Mouse (Mus musculus): Measurements from ENCODE around the gene Stra6l.
A peak's percentile ranks its signal among the peaks of the same experiment; 100 is the strongest.

Stra6l gene

GRCm38 (mm10) chr4:45869021-45869815 lies 20.8 kb downstream of the Stra6l start:
- Histone ChIP-seq H3K36me3 (ENCODE audit: control insufficient read depth, insufficient read depth, low read length, poor library complexity, severe bottlenecking) (no peaks in the 10 kb centered on the region), H3K27me3 (ENCODE audit: control insufficient read depth, insufficient read depth, low read length, poor library complexity, severe bottlenecking) (no peaks in the 10 kb centered on the region)
- DNase-seq (ENCODE audit: low read depth, low spot score): no peak

DNA sequence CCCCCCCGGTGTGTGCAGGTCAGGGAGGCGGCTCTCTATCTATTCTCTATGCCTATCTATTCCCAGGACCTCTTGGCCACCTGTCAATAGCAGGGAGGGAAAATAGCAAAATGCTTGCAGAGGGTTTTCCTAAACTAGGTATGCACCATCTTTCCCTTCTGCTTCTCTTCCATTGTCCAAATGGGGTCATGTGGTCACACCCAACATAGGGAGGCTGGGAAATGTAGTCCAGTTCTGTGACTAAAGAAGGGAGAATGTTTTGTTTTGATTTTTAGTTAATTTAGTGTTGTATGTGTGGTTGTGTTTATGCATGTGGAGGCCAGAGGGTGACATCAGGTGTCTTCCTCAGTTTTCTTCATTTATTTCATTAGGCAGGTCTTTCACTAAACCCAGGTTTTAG lies 23.7 kb downstream of the Stra6l start:
- no peaks in the 10 kb centered on the region for H3K27me3 ChIP-seq (ENCODE audit: control insufficient read depth, insufficient read depth, low read length, poor library complexity, severe bottlenecking)
- no peak for DNase-seq (ENCODE audit: low read depth, low spot score)
- H3K36me3 ChIP-seq (ENCODE audit: control insufficient read depth, insufficient read depth, low read length, poor library complexity, severe bottlenecking): no peaks in the 10 kb centered on the region

GRCm38 (mm10) chr4:45878929-45879328 lies 30.5 kb downstream of the Stra6l start:
- Histone ChIP-seq H3K27me3 (ENCODE audit: control insufficient read depth, insufficient read depth, low read length, poor library complexity, severe bottlenecking) (no peaks in the 10 kb centered on the region), H3K36me3 (ENCODE audit: control insufficient read depth, insufficient read depth, low read length, poor library complexity, severe bottlenecking) (no peaks in the 10 kb centered on the region)
- DNase-seq (ENCODE audit: low read depth, low spot score): peak; percentile 78

GRCm38 (mm10) chr4:45882521-45882920 lies 34.1 kb downstream of the Stra6l start:
- peak; percentile 48 for DNase-seq (ENCODE audit: low read depth, low spot score)
- Histone ChIP-seq H3K27me3 (ENCODE audit: control insufficient read depth, insufficient read depth, low read length, poor library complexity, severe bottlenecking) (no peaks in the 10 kb centered on the region), H3K36me3 (ENCODE audit: control insufficient read depth, insufficient read depth, low read length, poor library complexity, severe bottlenecking) (no peaks in the 10 kb centered on the region)

GRCm38 (mm10) chr4:45883250-45883649 lies 34.8 kb downstream of the Stra6l start:
- Histone ChIP-seq H3K36me3 (ENCODE audit: control insufficient read depth, insufficient read depth, low read length, poor library complexity, severe bottlenecking) (no peaks in the 10 kb centered on the region), H3K27me3 (ENCODE audit: control insufficient read depth, insufficient read depth, low read length, poor library complexity, severe bottlenecking) (no peaks in the 10 kb centered on the region)
- DNase-seq (ENCODE audit: low read depth, low spot score): peak; percentile 84

GRCm38 (mm10) chr4:45889487-45889886 lies 41.0 kb downstream of the Stra6l start:
- DNase-seq (ENCODE audit: low read depth, low spot score): no peak
- no peaks in the 10 kb centered on the region for H3K36me3 ChIP-seq (ENCODE audit: control insufficient read depth, insufficient read depth, low read length, poor library complexity, severe bottlenecking)
- no peaks in the 10 kb centered on the region for H3K27me3 ChIP-seq (ENCODE audit: control insufficient read depth, insufficient read depth, low read length, poor library complexity, severe bottlenecking)

DNA sequence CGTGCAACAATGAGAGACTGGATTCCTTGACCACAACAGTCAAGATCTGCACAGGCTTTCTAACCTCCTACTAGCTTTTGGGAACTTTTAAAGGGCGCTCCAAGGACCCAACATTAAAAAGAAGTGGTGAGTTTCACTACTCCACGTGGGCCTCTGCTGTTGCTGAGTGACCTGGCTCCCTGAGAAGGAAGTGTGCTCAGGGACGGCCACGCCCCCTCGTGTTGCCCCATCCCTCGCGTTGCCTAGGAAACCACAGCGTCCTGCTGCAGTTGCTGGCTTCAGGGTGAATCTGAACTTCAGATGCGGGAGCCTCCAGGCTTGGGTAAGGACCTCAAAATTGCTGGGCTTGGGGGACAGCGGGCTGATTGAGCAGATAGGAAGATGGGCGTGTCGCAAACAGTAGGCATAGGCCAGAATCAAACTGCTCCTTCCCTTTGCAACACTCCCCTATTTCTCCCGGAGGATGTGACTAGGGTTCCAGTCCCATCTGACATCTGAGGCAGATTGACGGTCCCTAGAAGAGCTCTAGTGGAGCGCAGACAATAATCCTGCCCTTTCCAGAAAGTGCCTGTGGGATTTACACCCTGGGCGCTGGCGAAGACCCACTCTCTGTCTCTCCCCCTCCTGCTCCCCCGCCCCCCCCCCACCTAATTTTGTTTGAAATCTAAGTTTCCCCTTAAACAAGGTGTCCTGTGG lies 41.8 kb downstream of the Stra6l start, which contains the start of gene Ccdc180:
Ccdc180 (plus strand) TSS at position 238 of the 696 bp plus-strand sequence.
- H3K27me3 ChIP-seq (ENCODE audit: control insufficient read depth, insufficient read depth, low read length, poor library complexity, severe bottlenecking): no peaks in the 10 kb centered on the region
- no peaks in the 10 kb centered on the region for H3K36me3 ChIP-seq (ENCODE audit: control insufficient read depth, insufficient read depth, low read length, poor library complexity, severe bottlenecking)
- DNase-seq (ENCODE audit: low read depth, low spot score): peak; percentile 91

DNA sequence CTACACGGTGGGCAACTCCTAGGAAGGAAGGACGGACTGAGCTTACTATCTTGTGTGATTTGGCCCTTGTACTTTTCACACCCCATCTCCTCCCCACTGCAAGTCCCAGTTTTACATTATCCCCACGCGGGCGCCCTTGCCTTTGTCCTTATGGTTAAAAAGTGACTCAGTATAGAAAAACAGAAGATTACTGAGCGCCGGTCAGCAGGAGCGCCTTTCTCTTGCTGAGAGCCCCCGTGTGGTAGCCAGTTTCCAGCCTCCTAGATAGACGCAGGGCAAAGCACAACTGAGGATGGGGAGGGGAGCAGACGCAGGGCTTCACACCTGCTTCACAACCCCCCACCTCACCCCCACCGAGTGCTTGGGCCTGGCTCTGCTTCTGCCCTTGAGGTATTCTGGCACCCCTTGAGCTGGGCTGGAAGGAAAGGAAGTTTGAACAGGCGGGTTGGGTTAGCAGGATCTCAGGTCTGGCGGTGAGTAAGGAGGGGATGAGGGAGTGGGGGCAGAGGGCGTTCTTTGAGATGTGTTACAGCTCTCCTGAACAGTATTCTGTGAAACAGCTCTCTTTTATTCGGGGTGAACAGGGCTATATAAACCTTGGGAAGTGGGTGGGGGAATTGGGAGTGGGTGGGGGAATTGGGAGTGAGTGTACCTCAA lies 48.1 kb downstream of the Stra6l start:
- no peak for DNase-seq (ENCODE audit: low read depth, low spot score)
- H3K36me3 ChIP-seq (ENCODE audit: control insufficient read depth, insufficient read depth, low read length, poor library complexity, severe bottlenecking): no peaks in the 10 kb centered on the region
- no peaks in the 10 kb centered on the region for H3K27me3 ChIP-seq (ENCODE audit: control insufficient read depth, insufficient read depth, low read length, poor library complexity, severe bottlenecking)

GRCm38 (mm10) chr4:45898413-45898812 lies 49.9 kb downstream of the Stra6l start:
- H3K27me3 ChIP-seq (ENCODE audit: control insufficient read depth, insufficient read depth, low read length, poor library complexity, severe bottlenecking): no peaks in the 10 kb centered on the region
- H3K36me3 ChIP-seq (ENCODE audit: control insufficient read depth, insufficient read depth, low read length, poor library complexity, severe bottlenecking): no peaks in the 10 kb centered on the region
- DNase-seq (ENCODE audit: low read depth, low spot score): no peak

DNA sequence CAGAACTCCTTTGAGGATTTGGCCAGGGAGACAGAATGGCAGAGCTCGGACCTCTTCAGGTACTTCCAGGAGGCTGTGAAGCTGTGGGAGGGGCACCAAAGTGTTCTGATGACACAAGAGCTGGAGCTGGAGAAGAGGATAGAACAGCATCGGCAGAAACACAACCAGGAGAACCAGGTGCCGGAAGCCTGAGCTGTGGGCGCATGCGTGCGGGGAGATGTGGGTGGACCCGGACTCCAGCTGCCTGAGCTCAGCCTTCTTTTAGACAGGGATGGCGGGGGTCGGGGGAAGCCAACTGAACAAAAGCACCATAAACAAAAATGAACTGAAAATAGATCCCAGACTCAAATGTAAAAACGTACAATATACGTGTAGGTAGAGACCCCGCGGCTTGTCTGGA lies 60.8 kb downstream of the Stra6l start:
- no peaks in the 10 kb centered on the region for H3K27me3 ChIP-seq (ENCODE audit: control insufficient read depth, insufficient read depth, low read length, poor library complexity, severe bottlenecking)
- H3K36me3 ChIP-seq (ENCODE audit: control insufficient read depth, insufficient read depth, low read length, poor library complexity, severe bottlenecking): no peaks in the 10 kb centered on the region
- no peak for DNase-seq (ENCODE audit: low read depth, low spot score)

DNA sequence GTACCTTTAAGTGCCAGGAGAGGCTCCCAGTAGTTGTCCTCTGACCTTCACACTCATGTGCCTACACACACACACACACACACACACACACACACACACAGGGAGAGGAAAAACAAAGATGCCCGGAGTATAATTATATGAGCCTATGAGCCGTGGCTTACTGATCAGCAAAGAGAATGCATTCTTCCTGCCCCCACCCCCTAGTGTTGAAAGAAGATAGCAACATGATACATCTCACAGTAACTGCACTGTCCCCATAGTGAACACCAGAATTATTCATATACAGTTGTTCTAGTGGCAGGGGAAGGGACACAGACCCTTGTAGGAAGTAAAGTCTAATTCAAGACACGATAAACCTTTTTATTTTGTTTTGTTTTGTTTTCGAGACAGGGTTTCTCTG lies 61.5 kb downstream of the Stra6l start:
- H3K27me3 ChIP-seq (ENCODE audit: control insufficient read depth, insufficient read depth, low read length, poor library complexity, severe bottlenecking): no peaks in the 10 kb centered on the region
- peak; percentile 8 for DNase-seq (ENCODE audit: low read depth, low spot score)
- no peaks in the 10 kb centered on the region for H3K36me3 ChIP-seq (ENCODE audit: control insufficient read depth, insufficient read depth, low read length, poor library complexity, severe bottlenecking)

DNA sequence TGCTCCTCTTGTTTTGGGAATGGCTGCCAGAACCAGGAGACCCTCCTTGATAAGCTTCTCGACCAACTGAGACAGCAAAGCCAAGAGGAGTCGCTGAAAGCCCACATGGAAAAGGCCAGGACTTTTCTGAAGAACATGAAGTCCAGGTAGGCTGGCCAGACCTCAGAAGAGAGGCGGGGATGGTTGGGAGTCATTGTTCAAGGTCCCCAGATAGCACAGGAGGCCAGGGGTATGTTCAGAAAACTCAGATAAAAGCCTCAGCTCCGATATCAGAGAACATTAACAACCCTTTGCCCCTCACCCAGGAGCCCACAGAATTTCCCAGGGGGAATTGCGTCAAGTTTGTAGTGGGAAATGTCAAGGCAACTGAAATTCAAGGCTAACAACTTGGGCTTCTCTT lies 62.8 kb downstream of the Stra6l start:
- DNase-seq (ENCODE audit: low read depth, low spot score): no peak
- no peaks in the 10 kb centered on the region for H3K27me3 ChIP-seq (ENCODE audit: control insufficient read depth, insufficient read depth, low read length, poor library complexity, severe bottlenecking)

DNA sequence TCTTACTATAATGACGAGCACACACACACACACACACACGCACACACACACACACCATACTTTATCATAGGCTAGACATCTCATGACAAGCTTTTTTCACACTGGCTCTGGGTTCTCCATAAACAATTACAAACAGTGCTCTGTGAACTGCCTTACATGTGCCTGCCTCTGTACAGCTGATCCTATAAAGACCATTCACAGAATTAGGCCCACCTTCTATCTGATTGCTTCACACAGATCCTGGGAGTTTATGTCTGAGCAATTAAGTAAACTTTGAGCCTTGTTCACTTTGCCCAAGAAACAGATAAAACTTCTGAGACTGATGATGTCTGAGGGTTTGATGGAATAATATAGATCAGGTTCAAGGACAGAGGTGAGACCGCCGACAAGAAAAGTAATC lies 63.4 kb downstream of the Stra6l start:
- no peaks in the 10 kb centered on the region for H3K27me3 ChIP-seq (ENCODE audit: control insufficient read depth, insufficient read depth, low read length, poor library complexity, severe bottlenecking)
- no peak for DNase-seq (ENCODE audit: low read depth, low spot score)
- H3K36me3 ChIP-seq (ENCODE audit: control insufficient read depth, insufficient read depth, low read length, poor library complexity, severe bottlenecking): no peaks in the 10 kb centered on the region

More for the DNA sequence above, 62.8 kb downstream of the Stra6l start:
- no peaks in the 10 kb centered on the region for H3K36me3 ChIP-seq (ENCODE audit: control insufficient read depth, insufficient read depth, low read length, poor library complexity, severe bottlenecking)

DNA sequence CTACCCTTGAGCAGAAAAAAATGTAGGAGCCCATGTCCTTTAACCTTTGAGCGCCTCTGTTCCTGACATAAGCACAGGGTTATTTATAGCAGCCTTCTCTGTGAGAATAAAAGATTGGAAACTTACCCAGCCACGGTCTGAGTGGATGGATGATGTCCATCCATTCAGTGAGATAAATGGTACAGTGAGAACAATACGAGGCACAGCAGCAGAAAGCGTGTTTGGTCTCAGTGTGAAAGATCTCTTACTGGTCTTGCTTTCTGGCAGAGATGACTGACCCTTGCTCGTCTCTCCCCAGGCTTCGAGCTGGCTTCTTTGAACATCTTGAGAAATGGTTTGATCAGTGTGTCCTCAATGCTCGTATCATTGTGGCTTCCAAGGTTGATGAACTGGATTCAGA lies 68.6 kb downstream of the Stra6l start:
- no peak for DNase-seq (ENCODE audit: low read depth, low spot score)
- no peaks in the 10 kb centered on the region for H3K27me3 ChIP-seq (ENCODE audit: control insufficient read depth, insufficient read depth, low read length, poor library complexity, severe bottlenecking)

More for the DNA sequence above, 68.6 kb downstream of the Stra6l start:
- no peaks in the 10 kb centered on the region for H3K36me3 ChIP-seq (ENCODE audit: control insufficient read depth, insufficient read depth, low read length, poor library complexity, severe bottlenecking)
